Mouse (Mus musculus) intestine, postnatal 0 days (tissue): Measurements from ENCODE around the gene Tbcb. TPM values are rescaled to one million over a fixed set of nuclear protein-coding genes. Genes with fewer than 3 reads are reported as not detected.

ENCODE experiments used
- ATAC-seq: fragments of 200-750 bp; cut with Nextera tagmentation; 2 replicates; pipeline ENCODE4 v1.8.0; 2017; ENCODE audit warnings: mild to moderate bottlenecking, moderate TSS enrichment, moderate library complexity
- H3K27ac ChIP-seq: fragments of 300-500 bp; sonication (generic); 2 replicates; pipeline ENCODE4 v1.5.1; 2014; ENCODE audit warnings: mild to moderate bottlenecking, low read depth, low read length, moderate library complexity
- H3K27me3 ChIP-seq: fragments of 300-500 bp; sonication (generic); replicated peaks from 2 replicates; pipeline ENCODE4 v1.6.1; 2014; ENCODE audit warnings: low read length, mixed read lengths; ENCODE audit not compliant: control insufficient read depth, insufficient read depth
- H3K36me3 ChIP-seq: fragments of 300-500 bp; sonication (generic); 2 replicates; pipeline ENCODE4 v1.6.1; 2014; ENCODE audit warnings: mild to moderate bottlenecking, moderate library complexity; ENCODE audit not compliant: control insufficient read depth, insufficient read depth
- H3K4me1 ChIP-seq: fragments of 300-500 bp; sonication (generic); replicated peaks from 2 replicates; pipeline ENCODE4 v1.6.1; 2014; ENCODE audit warnings: antibody characterized with exemption, low read length, mixed read lengths; ENCODE audit not compliant: control insufficient read depth, insufficient read depth
- H3K4me2 ChIP-seq: fragments of 300-500 bp; sonication (generic); replicated peaks from 2 replicates; pipeline ENCODE4 v1.6.1; 2014; ENCODE audit warnings: low read depth, mild to moderate bottlenecking, moderate library complexity
- H3K4me3 ChIP-seq: fragments of 300-500 bp; sonication (generic); 2 replicates; pipeline ENCODE4 v1.5.1; 2014; ENCODE audit warnings: low read depth, low read length
- H3K9ac ChIP-seq: fragments of 300-500 bp; sonication (generic); 2 replicates; pipeline ENCODE4 v1.6.1; 2014; ENCODE audit warnings: mild to moderate bottlenecking, low read depth, low read length
- H3K9me3 ChIP-seq: fragments of 300-500 bp; sonication (generic); 2 replicates; pipeline ENCODE4 v1.6.1; 2016; ENCODE audit warnings: mixed run types; ENCODE audit not compliant: control insufficient read depth
- CTCF ChIP-seq: sonication (generic); IDR thresholded peaks from 2 replicates; pipeline ENCODE4 v1.5.1; 2016; ENCODE audit warnings: low read depth, mild to moderate bottlenecking, control low read depth, antibody characterized with exemption, moderate library complexity
- WGBS: fragments of 180-500 bp; shearing (Covaris S2); extraction: QIAGEN DNeasy Blood & Tissue Kit; methylation state at CpG from one replicate; pipeline ENCODE4 v1.1.7; 2014; 5-methylcytosine and 5-hydroxymethylcytosine counted together
- polyA plus RNA-seq: library from polyadenylated mRNA; unstranded; fragments of >200 nt; fragmentation: Nextera tagmentation; extraction: Ambion mirVana; gene quantifications from 2 replicates; pipeline ENCODE4 v1.2.1, GENCODE M21; 2015

Tbcb gene
- polyA plus RNA-seq, 1 experiment from 2014 or later = 160 TPM

DNA sequence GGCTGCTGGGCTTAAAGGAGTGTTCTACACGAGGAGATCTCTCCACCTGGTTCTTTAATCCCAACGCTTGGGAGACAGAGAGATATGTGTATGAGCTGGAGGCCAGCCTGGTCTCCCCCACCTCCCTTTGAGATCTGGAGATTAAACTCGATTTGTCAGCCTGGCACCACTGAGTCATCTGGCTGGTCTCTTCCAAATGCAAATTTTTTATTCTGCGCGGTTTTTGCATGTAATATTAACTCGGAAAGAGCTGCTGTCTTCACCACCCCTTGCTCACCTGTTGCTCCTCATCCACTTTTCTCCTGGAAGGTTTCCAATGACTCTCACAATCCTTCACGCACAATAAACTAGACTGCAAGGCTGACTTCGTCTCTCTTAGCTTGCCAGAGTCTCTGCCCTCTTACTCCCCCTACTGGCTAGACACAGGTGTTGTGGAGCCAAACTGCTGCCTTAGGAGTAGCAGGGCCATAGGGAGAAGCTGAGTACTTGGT is 33.5 kb downstream of the Tbcb start, which contains the start of gene Capns1:
Gene Capns1, minus strand, starts transcription at position 331 of the 491 bp plus-strand sequence.
- Histone ChIP-seq H3K4me2 (no peak within 1 kb of the TSS), H3K36me3 (no peaks in the 10 kb centered on the region), H3K27me3 (no peaks in the 10 kb centered on the region), H3K4me1 (no peaks in the 10 kb centered on the region; the same call in 1 of the 2 replicates), H3K9me3 (no peaks in the 10 kb centered on the region), H3K9ac (no peak within 1 kb of the TSS), H3K27ac (no peak within 1 kb of the TSS), H3K4me3 (no peak within 1 kb of the TSS)
- TF ChIP-seq CTCF = peak; percentile 94
- ATAC-seq = no peak
- 10% methylated on average over 8 of the region's 8 CpGs for WGBS

DNA sequence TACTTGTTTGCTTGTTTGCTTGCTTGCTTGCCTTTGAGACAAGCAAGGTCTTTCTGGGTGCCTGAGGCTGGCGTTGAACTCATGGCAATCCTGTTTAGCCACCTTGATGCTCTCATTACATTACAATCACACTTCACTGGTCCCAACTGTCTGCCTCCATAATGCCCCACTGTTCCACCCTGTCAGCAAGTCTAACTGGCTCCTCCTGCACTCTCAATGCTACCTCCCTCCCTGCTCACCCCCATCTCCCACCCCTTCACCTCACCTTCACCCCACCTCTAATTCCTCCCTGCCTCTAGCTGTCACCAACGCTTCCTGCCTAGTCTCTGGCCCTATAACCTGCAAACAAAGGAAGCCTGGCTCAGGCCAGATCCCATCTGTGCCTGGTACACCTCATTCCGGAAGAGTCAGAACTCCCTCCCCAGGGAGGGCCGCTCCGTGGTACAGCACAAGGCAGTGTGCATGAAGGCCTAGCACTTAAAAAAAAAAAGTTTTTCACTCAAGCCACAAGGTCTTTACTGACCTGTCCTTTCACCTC is 34.4 kb downstream of the Tbcb start:
- H3K9me3 ChIP-seq = no peaks in the 10 kb centered on the region
- no peak for ATAC-seq
- no peak for TF ChIP-seq CTCF
- no peak overlapping the region for H3K4me3 ChIP-seq
- no peak overlapping the region for H3K9ac ChIP-seq
- H3K36me3 ChIP-seq = no peaks in the 10 kb centered on the region; the same call in 1 of the 2 replicates
- no peak overlapping the region for H3K4me2 ChIP-seq
- WGBS = 64% methylated on average over 5 of the region's 5 CpGs
- H3K27me3 ChIP-seq = no peaks in the 10 kb centered on the region
- H3K4me1 ChIP-seq = no peaks in the 10 kb centered on the region; the same call in 1 of the 2 replicates
- no peak overlapping the region for H3K27ac ChIP-seq

DNA sequence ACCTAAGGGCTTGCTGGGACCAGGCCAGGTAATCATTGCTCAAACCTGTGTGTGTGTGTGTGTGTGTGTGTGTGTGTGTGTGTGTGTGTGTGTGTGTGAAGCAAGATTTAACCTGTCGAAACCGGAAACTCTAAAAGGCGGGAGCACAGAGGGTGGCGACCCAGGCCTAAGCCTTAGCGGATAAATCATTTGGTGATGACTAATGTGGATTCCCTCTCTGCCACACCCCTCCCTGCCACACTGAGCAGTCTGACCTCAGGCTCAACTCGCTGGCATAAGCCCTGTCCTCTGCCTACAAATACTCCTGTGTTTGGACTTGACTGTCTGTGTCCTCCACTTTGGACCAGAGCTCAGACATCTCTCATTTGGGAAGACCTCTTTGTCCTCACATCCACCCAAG is 35.9 kb downstream of the Tbcb start:
- 52% methylated on average over 6 of the region's 6 CpGs for WGBS
- H3K27me3 ChIP-seq = no peaks in the 10 kb centered on the region
- no peak overlapping the region for H3K9ac ChIP-seq
- H3K4me1 ChIP-seq = no peaks in the 10 kb centered on the region; the same call in 1 of the 2 replicates
- H3K27ac ChIP-seq = no peak overlapping the region
- no peak for ATAC-seq
- no peaks in the 10 kb centered on the region for H3K9me3 ChIP-seq
- no peak overlapping the region for H3K4me3 ChIP-seq
- H3K36me3 ChIP-seq = peaks cover 10% of the 10 kb centered on the region
- H3K4me2 ChIP-seq = no peak overlapping the region
- TF ChIP-seq CTCF = no peak

DNA sequence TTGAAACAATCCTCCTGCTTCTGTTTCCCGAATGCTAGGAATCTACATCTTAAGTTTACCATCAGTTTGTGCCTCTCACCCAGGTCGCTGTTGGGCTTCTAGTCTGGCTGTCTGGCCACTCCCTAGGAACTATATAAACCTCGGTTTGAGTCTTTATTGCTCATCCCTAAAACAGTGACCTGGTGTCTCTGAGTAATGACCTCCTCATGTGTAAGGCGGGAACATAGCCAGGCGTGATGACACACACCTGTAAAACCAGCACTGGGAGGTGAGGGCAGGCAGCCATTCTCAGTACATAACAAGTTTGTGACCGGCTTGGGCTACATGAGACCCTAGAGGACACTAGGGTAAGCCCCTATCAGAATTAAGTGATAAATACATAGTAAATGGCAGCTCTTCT is 36.6 kb downstream of the Tbcb start:
- peak overlapping the region; percentile 66; the same call in 1 of the 2 replicates for H3K4me3 ChIP-seq

DNA sequence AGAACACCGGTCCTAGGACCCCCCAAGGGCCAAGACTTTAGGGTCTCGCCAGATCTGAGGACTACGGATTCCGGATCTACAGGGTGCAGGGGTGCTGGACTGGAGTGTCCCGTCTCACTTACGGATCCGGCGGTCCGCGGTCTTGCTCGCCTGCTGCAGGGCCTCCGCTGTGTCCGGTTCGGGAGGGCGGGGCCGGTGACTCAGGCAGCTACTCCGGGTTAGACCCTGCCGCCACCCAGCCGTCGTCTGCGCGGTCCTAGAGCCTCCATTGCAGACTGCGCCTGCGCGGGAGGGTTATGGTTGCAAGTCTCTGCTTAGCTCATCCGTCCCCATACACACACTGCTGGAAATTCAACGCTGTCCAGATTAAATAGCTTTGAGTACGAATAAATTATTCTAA is 37.2 kb downstream of the Tbcb start:
- peak; percentile 90 for ATAC-seq
- under 1% methylated on average over 28 of the region's 28 CpGs for WGBS
- Histone ChIP-seq H3K9ac (peak overlapping the region; percentile 68), H3K4me1 (no peaks in the 10 kb centered on the region; the same call in 1 of the 2 replicates), H3K27me3 (no peaks in the 10 kb centered on the region), H3K9me3 (no peaks in the 10 kb centered on the region), H3K4me2 (peak overlapping the region; percentile 86), H3K27ac (peak overlapping the region; percentile 89), H3K36me3 (peaks cover 22% of the 10 kb centered on the region), H3K4me3 (peak overlapping the region; percentile 66)
- TF ChIP-seq CTCF = no peak

More for the DNA sequence above, 36.6 kb downstream of the Tbcb start:
- Histone ChIP-seq H3K4me1 (no peaks in the 10 kb centered on the region; the same call in 1 of the 2 replicates), H3K27ac (no peak overlapping the region), H3K9me3 (no peaks in the 10 kb centered on the region), H3K9ac (no peak overlapping the region), H3K4me2 (peak overlapping the region; percentile 86), H3K27me3 (no peaks in the 10 kb centered on the region), H3K36me3 (peaks cover 17% of the 10 kb centered on the region)
- no peak for TF ChIP-seq CTCF
- no peak for ATAC-seq
- 49% methylated on average over 6 of the region's 6 CpGs for WGBS

DNA sequence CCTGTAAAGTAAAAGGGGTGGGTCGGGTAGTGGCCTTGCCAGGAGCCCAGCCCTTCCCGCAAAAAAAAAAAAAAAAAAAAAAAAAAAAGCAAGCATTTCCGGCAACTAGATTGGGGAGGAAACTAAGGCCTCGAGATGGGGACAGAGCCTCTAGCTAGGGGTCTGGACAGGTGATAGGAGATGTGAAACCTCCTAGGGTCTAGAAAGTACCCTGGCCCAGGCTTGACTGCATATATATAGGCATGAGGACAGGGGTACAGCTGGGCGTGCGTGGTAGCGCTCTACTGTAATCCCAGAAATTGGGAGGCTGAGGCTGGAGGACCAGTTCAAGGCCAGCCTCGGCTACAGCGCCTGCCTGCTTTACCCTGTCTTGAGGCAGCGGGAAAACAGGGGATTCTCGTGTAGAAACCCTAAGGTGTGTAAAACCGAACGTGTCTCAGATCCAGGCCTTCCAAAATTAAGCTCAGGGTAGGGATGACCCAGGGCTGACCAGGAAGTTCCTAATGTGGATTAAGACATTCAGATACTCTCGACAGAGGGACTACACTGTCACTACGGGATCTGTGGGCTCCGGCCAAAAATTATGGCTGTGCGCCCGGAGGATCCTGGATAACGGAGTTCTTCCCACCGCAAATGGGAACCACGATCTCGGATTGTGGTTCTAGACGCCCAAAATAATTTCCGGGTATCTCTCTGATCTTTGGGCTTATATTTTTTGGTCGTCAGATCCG is 37.8 kb downstream of the Tbcb start:
- Histone ChIP-seq H3K4me2 (peak overlapping the region; percentile 86), H3K4me3 (peak overlapping the region; percentile 66), H3K36me3 (peaks cover 24% of the 10 kb centered on the region), H3K27me3 (no peaks in the 10 kb centered on the region), H3K27ac (peak overlapping the region; percentile 89), H3K9me3 (no peaks in the 10 kb centered on the region), H3K4me1 (no peaks in the 10 kb centered on the region; the same call in 1 of the 2 replicates), H3K9ac (peak overlapping the region; percentile 68)
- ATAC-seq = peak; percentile 28
- under 1% methylated on average over 26 of the region's 26 CpGs for WGBS
- no peak for TF ChIP-seq CTCF
